10 mouse cellular contexts compared by ENCODE assay signal in genomic region chr17:64617838-64618237, GRCm38 (mm10). TPM values are rescaled to one million over a fixed set of nuclear protein-coding genes. Genes with fewer than 3 reads are reported as not detected.
DNase-seq lines count a peak whose midpoint lies in the region; ATAC-seq and TF ChIP-seq lines count a peak whose summit lies in the region.
"Had no signal": no experiment of that assay in that cellular context is flagged by ENCODE, and none has a peak within 500 bp of the region (broad histone marks: within the 10 kb centered on the region; RNA-seq: fewer than 3 reads in every experiment).

No protein-coding gene starts in this region.

- H3K36me3 ChIP-seq in liver, embryonic 14.5 days (replicated peaks; ENCODE audit: control insufficient read depth, insufficient read depth, low read depth) = no peaks in the 10 kb centered on the region
- H3K36me3 ChIP-seq in stomach, embryonic 15.5 days = no peaks in the 10 kb centered on the region
- H3K36me3 ChIP-seq in hindbrain, embryonic 11.5 days (ENCODE audit: control insufficient read depth, insufficient read depth, low read length) = no peaks in the 10 kb centered on the region
- H3K36me3 ChIP-seq: embryonic facial prominence, embryonic 13.5 days had no signal

- H3K27me3 ChIP-seq in liver, embryonic 14.5 days (ENCODE audit: control insufficient read depth, insufficient read depth, low read length) = no peaks in the 10 kb centered on the region
- H3K27me3 ChIP-seq in stomach, embryonic 15.5 days (replicated peaks) = no peaks in the 10 kb centered on the region
- no peaks in the 10 kb centered on the region for H3K27me3 ChIP-seq in hindbrain, embryonic 11.5 days (ENCODE audit: control insufficient read depth, insufficient read depth, low read length)
- H3K27me3 ChIP-seq: embryonic facial prominence, embryonic 13.5 days had no signal

- TF ChIP-seq CTCF in gastrocnemius, adult 2 months (IDR thresholded peaks at IDR 0.05) = no peak
- TF ChIP-seq CTCF in liver, embryonic 14.5 days (IDR thresholded peaks at IDR 0.05; ENCODE audit: low read depth) = no peak

- 65% methylated on average over 4 of the region's 4 CpGs for WGBS in liver, embryonic 14.5 days (ENCODE audit: insufficient replicate concordance)
- WGBS in stomach, embryonic 15.5 days = 56% methylated on average over 4 of the region's 4 CpGs
- 86% methylated on average over 4 of the region's 4 CpGs for WGBS in hindbrain, embryonic 11.5 days

- H3K9me3 ChIP-seq in liver, embryonic 14.5 days (ENCODE audit: control insufficient read depth, low read length) = no peaks in the 10 kb centered on the region
- no peaks in the 10 kb centered on the region for H3K9me3 ChIP-seq in stomach, embryonic 15.5 days
- no peaks in the 10 kb centered on the region for H3K9me3 ChIP-seq in hindbrain, embryonic 11.5 days (ENCODE audit: control insufficient read depth, low read length)
- H3K9me3 ChIP-seq: embryonic facial prominence, embryonic 13.5 days had no signal

- H3K4me1 ChIP-seq in liver, embryonic 14.5 days (replicated peaks; ENCODE audit: control insufficient read depth in 2 of 2, insufficient read depth in 2 of 2, low read length in 1 of 2) = peaks cover 4 to 27% of the 10 kb centered on the region in 2 experiments; a peak in 2 of 4 replicates
- no peaks in the 10 kb centered on the region for H3K4me1 ChIP-seq in stomach, embryonic 15.5 days
- H3K4me1 ChIP-seq in hindbrain, embryonic 11.5 days (replicated peaks; ENCODE audit: control insufficient read depth, insufficient read depth, low read length) = no peaks in the 10 kb centered on the region

- H3K9ac ChIP-seq in liver, embryonic 14.5 days (replicated peaks) = no peak overlapping the region
- H3K9ac ChIP-seq in stomach, embryonic 15.5 days = no peak overlapping the region
- H3K9ac ChIP-seq in hindbrain, embryonic 11.5 days (ENCODE audit: low read depth, low read length) = no peak overlapping the region
- H3K9ac ChIP-seq: embryonic facial prominence, embryonic 13.5 days; hindbrain, embryonic 14.5 days had no signal

- intact Hi-C loops in gastrocnemius, adult 2 months (cut with DNase I) = loop anchor here (5.0 kb wide), 1 partner anchor 64 kb away; no protein-coding TSS in a partner anchor
- intact Hi-C loops in heart, postnatal 14 days (cut with DNase I) = loop anchor here (5.0 kb wide), 1 partner anchor 124 kb away; no protein-coding TSS in a partner anchor

- no peak overlapping the region for H3K4me2 ChIP-seq in liver, embryonic 14.5 days (ENCODE audit: low read depth)
- H3K4me2 ChIP-seq in stomach, embryonic 15.5 days = no peak overlapping the region
- no peak overlapping the region for H3K4me2 ChIP-seq in hindbrain, embryonic 11.5 days (replicated peaks; ENCODE audit: low read depth, low read length)
- H3K4me2 ChIP-seq: embryonic facial prominence, embryonic 13.5 days; hindbrain, embryonic 14.5 days had no signal

- DNase-seq in gastrocnemius, adult 2 months = peak; percentile 68
- DNase-seq in gastrocnemius, postnatal 25 days = no peak
- DNase-seq in heart, postnatal 14 days = peak; percentile 52 to 64
- no peak for DNase-seq in liver, embryonic 14.5 days (ENCODE audit: low read depth in 3 of 3, low spot score in 3 of 3)
- DNase-seq in hindbrain, embryonic 11.5 days (ENCODE audit: low spot score) = no peak
- DNase-seq in urinary bladder, postnatal 4 days (ENCODE audit: low spot score in 2 of 2) = no peak
- DNase-seq in gastrocnemius, adult 8-10 months (ENCODE audit: low spot score in 2 of 2) = no peak

- no peak overlapping the region for H3K4me3 ChIP-seq in gastrocnemius, adult 2 months
- H3K4me3 ChIP-seq in liver, embryonic 14.5 days (ENCODE audit: insufficient read depth in 1 of 2, low read depth in 2 of 2, low read length in 2 of 2) = no peak overlapping the region
- H3K4me3 ChIP-seq in stomach, embryonic 15.5 days (replicated peaks) = no peak overlapping the region
- H3K4me3 ChIP-seq in hindbrain, embryonic 11.5 days (ENCODE audit: low read depth, low read length) = no peak overlapping the region
- H3K4me3 ChIP-seq: embryonic facial prominence, embryonic 13.5 days had no signal

- ATAC-seq in liver, embryonic 14.5 days (ENCODE audit: insufficient read depth) = peak; percentile 42; the same call in 1 of the 2 replicates
- peak; percentile 67; the same call in 1 of the 2 replicates for ATAC-seq in stomach, embryonic 15.5 days (ENCODE audit: insufficient read depth, low FRiP score, low read depth)
- ATAC-seq in hindbrain, embryonic 11.5 days (ENCODE audit: low FRiP score) = no peak

- peak overlapping the region; percentile 24; the same call in 1 of the 2 replicates for H3K27ac ChIP-seq in gastrocnemius, adult 2 months
- no peak overlapping the region for H3K27ac ChIP-seq in liver, embryonic 14.5 days
- H3K27ac ChIP-seq in stomach, embryonic 15.5 days = peak overlapping the region; percentile 33; the same call in 1 of the 2 replicates
- no peak overlapping the region for H3K27ac ChIP-seq in hindbrain, embryonic 11.5 days (ENCODE audit: low read depth, low read length)
- H3K27ac ChIP-seq: embryonic facial prominence, embryonic 13.5 days; hindbrain, embryonic 14.5 days had no signal

- TF ChIP-seq EP300 in liver, embryonic 14.5 days (IDR thresholded peaks at IDR 0.05; ENCODE audit: low read depth) = no peak

RNA-seq across cellular contexts. Expression of gene Man2a1, which starts 17.3 kb away (rescaled TPM):
- 1 to 10 TPM; 9.0 to 9.8 TPM for total RNA-seq in gastrocnemius, adult 2 months (2021)
- total RNA-seq in gastrocnemius, postnatal 25 days (2021) = 10 to 100 TPM in 1 of 2 experiments, 1 to 10 TPM in 1; 8.9 to 10.6 TPM
- total RNA-seq in heart, postnatal 14 days (2021) = 10 to 100 TPM; 25.9 to 28.2 TPM
- 7.2 and 9.1 TPM in 2 replicates for polyA plus RNA-seq in liver, embryonic 14.5 days (2012; rRNA removed)
- 3.2 and 3.7 TPM in 2 replicates for polyA plus RNA-seq in liver, embryonic 14.5 days (2014; fragmentation: Nextera tagmentation; extraction: Ambion mirVana)
- 14.3 and 15.5 TPM in 2 replicates for polyA plus RNA-seq in stomach, embryonic 15.5 days (2015; fragmentation: Nextera tagmentation; extraction: Ambion mirVana)
- 4.8 and 5.9 TPM in 2 replicates for polyA plus RNA-seq in hindbrain, embryonic 11.5 days (2014; fragmentation: Nextera tagmentation; extraction: Ambion mirVana)
- 1 to 10 TPM; 4.5 to 6.1 (median 5.2) TPM for total RNA-seq in gastrocnemius, adult 8-10 months (2022)

Comparison
In these comparisons a context has a peak if more than half of its experiments do, and no peak if none do; other contexts are left out.
1. DNase-seq: peak in gastrocnemius, adult 2 months (single experiment) and heart, postnatal 14 days (2 of 2); none in gastrocnemius, postnatal 25 days (single experiment), liver, embryonic 14.5 days (0 of 3), hindbrain, embryonic 11.5 days (single experiment), urinary bladder, postnatal 4 days (0 of 2) and gastrocnemius, adult 8-10 months (0 of 2).
2. H3K27ac ChIP-seq: peak in gastrocnemius, adult 2 months (single experiment) and stomach, embryonic 15.5 days (single experiment); none in liver, embryonic 14.5 days (single experiment) and hindbrain, embryonic 11.5 days (single experiment).